9 mouse cellular contexts compared by ENCODE assay signal in the genomic region with DNA sequence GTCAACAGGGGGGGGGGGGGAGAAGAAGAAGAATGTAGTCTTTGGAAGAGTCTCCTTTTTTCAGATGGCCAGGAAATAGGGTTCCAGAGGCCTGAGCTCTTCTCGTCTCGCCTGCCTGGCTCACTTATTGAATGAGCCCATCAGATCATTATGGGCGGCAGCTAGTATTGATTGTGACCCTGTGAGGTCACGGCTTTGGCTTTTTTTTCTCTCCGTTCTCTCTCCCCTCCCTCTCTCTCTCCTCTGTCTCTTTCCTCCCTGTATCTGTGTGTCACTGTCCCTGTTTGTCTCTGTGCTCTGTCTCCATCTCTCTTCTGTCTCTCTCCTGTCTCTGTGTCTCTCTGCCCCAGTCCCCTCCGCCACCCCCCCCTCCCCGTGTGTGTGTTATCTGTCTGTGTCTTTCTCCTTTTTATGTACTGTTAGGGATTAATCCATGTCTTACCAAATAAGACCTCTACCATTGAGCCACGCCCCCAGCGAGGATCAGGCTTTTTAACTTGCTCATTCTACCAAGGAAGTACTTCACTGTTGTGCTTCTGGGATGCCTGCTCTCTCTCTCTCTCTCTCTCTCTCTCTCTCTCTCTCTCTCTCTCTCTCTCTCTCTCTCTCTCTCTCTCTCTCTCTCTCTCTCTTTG. TPM values are rescaled to one million over a fixed set of nuclear protein-coding genes. Genes with fewer than 3 reads are reported as not detected.
A peak's percentile ranks its signal among the peaks of the same experiment; 100 is the strongest.
DNase-seq lines count a peak whose midpoint lies in the region; ATAC-seq and TF ChIP-seq lines count a peak whose summit lies in the region.
"Had no signal": no experiment of that assay in that cellular context is flagged by ENCODE, and none has a peak within 500 bp of the region (broad histone marks: within the 10 kb centered on the region; RNA-seq: fewer than 3 reads in every experiment).

No protein-coding gene starts in this region.

- H3K9me3 ChIP-seq in liver, postnatal 0 days (ENCODE audit: low read length): no peaks in the 10 kb centered on the region

- TF ChIP-seq CTCF in liver, postnatal 0 days (IDR thresholded peaks at IDR 0.05; ENCODE audit: low read depth): no peak

- ATAC-seq in liver, postnatal 0 days: no peak

- WGBS in liver, postnatal 0 days (ENCODE audit: insufficient replicate concordance): 40% methylated on average over 9 of the region's 9 CpGs

- H3K4me1 ChIP-seq in liver, postnatal 0 days (ENCODE audit: insufficient read depth): peaks cover 59% of the 10 kb centered on the region

- TF ChIP-seq EP300 in liver, postnatal 0 days (IDR thresholded peaks at IDR 0.05; ENCODE audit: low read depth): no peak

- no peaks in the 10 kb centered on the region for H3K36me3 ChIP-seq in liver, postnatal 0 days (replicated peaks; ENCODE audit: insufficient read depth, low read length)

- peak; percentile 51 for DNase-seq in cerebellum, adult 9-10 months
- no peak for DNase-seq in cerebellum, adult 11 months
- DNase-seq in urinary bladder, postnatal 14 days (ENCODE audit: low spot score): peak; percentile 45
- DNase-seq in urinary bladder, postnatal 25 days (ENCODE audit: low spot score): no peak
- no peak for DNase-seq in liver, postnatal 0 days
- DNase-seq in thymus, postnatal 4 days: peak; percentile 50
- DNase-seq in adrenal gland, adult 8-10 months: no peak
- DNase-seq in layer of hippocampus, adult 11-12 months (ENCODE audit: low spot score): no peak

- peak overlapping the region; percentile 86 for H3K4me2 ChIP-seq in liver, postnatal 0 days (ENCODE audit: low read depth, low read length)

- peaks cover 8% of the 10 kb centered on the region; the same call in 1 of the 2 replicates for H3K27me3 ChIP-seq in liver, postnatal 0 days (ENCODE audit: insufficient read depth, low read length)

- H3K4me3 ChIP-seq in liver, postnatal 0 days (ENCODE audit: low read depth, low read length): no peak overlapping the region

- no peak overlapping the region for H3K9ac ChIP-seq in liver, postnatal 0 days (replicated peaks)

- H3K27ac ChIP-seq in liver, postnatal 0 days (ENCODE audit: low read depth): peak overlapping the region; percentile 66; the same call in 1 of the 2 replicates

RNA-seq across cellular contexts. Expression of a gene that starts 1.5 kb away (rescaled TPM):
- polyA plus RNA-seq in liver, postnatal 0 days (2015; fragmentation: Nextera tagmentation; extraction: Ambion mirVana): 3.4 and 3.6 TPM in 2 replicates
- 10 to 100 TPM; 33.7 to 76.4 (median 56.5) TPM for total RNA-seq in adrenal gland, adult 8-10 months (2022)

RNA-seq across cellular contexts. Expression of a gene that starts 22.0 kb away (rescaled TPM):
- polyA plus RNA-seq in liver, postnatal 0 days (2015; fragmentation: Nextera tagmentation; extraction: Ambion mirVana): 1.7 TPM in 2 replicates
- total RNA-seq in adrenal gland, adult 8-10 months (2022): 10 to 100 TPM; 14.1 to 46.3 (median 30.9) TPM

RNA-seq across cellular contexts. Expression of a gene that starts 26.5 kb away (rescaled TPM):
- polyA plus RNA-seq in liver, postnatal 0 days (2015; fragmentation: Nextera tagmentation; extraction: Ambion mirVana): 0.20 TPM in 1 of 2 replicates, not detected in the other
- total RNA-seq in adrenal gland, adult 8-10 months (2022): 1 to 10 TPM in 2 of 4 experiments, under 1 TPM in 1, not detected in 1; 0.91 to 3.3 (median 1.5) TPM
- polyA plus RNA-seq: heart, postnatal 0 days had no signal

Comparison
In these comparisons a context has a peak if more than half of its experiments do, and no peak if none do; other contexts are left out.
1. DNase-seq: peak in cerebellum, adult 9-10 months (single experiment), urinary bladder, postnatal 14 days (single experiment) and thymus, postnatal 4 days (single experiment); none in cerebellum, adult 11 months (single experiment), urinary bladder, postnatal 25 days (single experiment), liver, postnatal 0 days (single experiment), adrenal gland, adult 8-10 months (single experiment) and layer of hippocampus, adult 11-12 months (single experiment).